17 mouse cellular contexts compared by ENCODE assay signal in genomic region chr16:52080619-52081395, GRCm38 (mm10). TPM values are rescaled to one million over a fixed set of nuclear protein-coding genes. Genes with fewer than 3 reads are reported as not detected.
A peak's percentile ranks its signal among the peaks of the same experiment; 100 is the strongest.
DNase-seq lines count a peak whose midpoint lies in the region; ATAC-seq lines count a peak whose summit lies in the region.
"Had no signal": no experiment of that assay in that cellular context is flagged by ENCODE, and none has a peak within 500 bp of the region (broad histone marks: within the 10 kb centered on the region; RNA-seq: fewer than 3 reads in every experiment).

No protein-coding gene starts in this region.

- no peak overlapping the region for H3K4me3 ChIP-seq in intestine, embryonic 15.5 days (replicated peaks)
- H3K4me3 ChIP-seq: heart, adult 2 months; limb, embryonic 10.5 days; lung, embryonic 15.5 days; midbrain, embryonic 10.5 days had no signal

- no peak overlapping the region for H3K27ac ChIP-seq in intestine, embryonic 15.5 days
- H3K27ac ChIP-seq: limb, embryonic 10.5 days; lung, embryonic 15.5 days; midbrain, embryonic 10.5 days had no signal

- H3K36me3 ChIP-seq in intestine, embryonic 15.5 days, result no peaks in the 10 kb centered on the region
- H3K36me3 ChIP-seq: limb, embryonic 10.5 days; lung, embryonic 15.5 days; midbrain, embryonic 10.5 days had no signal

- ATAC-seq in intestine, embryonic 15.5 days, result peak; percentile 43
- ATAC-seq in megakaryocyte-erythroid progenitor cell, adult 5-6 weeks (replicated peaks; ENCODE audit: low FRiP score, low TSS enrichment, poor library complexity, severe bottlenecking), result peak; percentile 49

- H3K4me1 ChIP-seq in intestine, embryonic 15.5 days (replicated peaks), result peaks cover 4% of the 10 kb centered on the region
- H3K4me1 ChIP-seq: midbrain, embryonic 10.5 days had no signal

- H3K4me2 ChIP-seq in intestine, embryonic 15.5 days (replicated peaks), result no peak overlapping the region
- H3K4me2 ChIP-seq: lung, embryonic 15.5 days had no signal

- H3K27me3 ChIP-seq in intestine, embryonic 15.5 days (replicated peaks), result no peaks in the 10 kb centered on the region
- H3K27me3 ChIP-seq: lung, embryonic 15.5 days had no signal

- H3K9me3 ChIP-seq in intestine, embryonic 15.5 days, result no peaks in the 10 kb centered on the region
- H3K9me3 ChIP-seq: limb, embryonic 10.5 days; lung, embryonic 15.5 days; midbrain, embryonic 10.5 days had no signal

- intact Hi-C loops in heart, postnatal 36 days (cut with DNase I), result no loop called here
- intact Hi-C loops in left cerebral cortex, postnatal 25 days (cut with DNase I), result no loop called here

- peak; percentile 70 for DNase-seq in heart, adult 11 months
- no peak for DNase-seq in heart, postnatal 36 days
- DNase-seq in CD4-positive, CD25-positive, alpha-beta regulatory T cell, adult 2 months (ENCODE audit: low read depth, low spot score), result peak; percentile 60
- no peak for DNase-seq in adrenal gland, postnatal 36 days
- DNase-seq in left cerebral cortex, postnatal 25 days (ENCODE audit: low spot score in 2 of 2), result no peak
- DNase-seq in spleen, adult 18-20 months, result no peak
- DNase-seq: cerebellum, adult 18-20 months; embryo, embryonic 11 days; heart, adult 2 months; kidney, postnatal 25 days; right cerebral cortex, adult 18-20 months; thymus, postnatal 14 days had no signal

- no peak overlapping the region for H3K9ac ChIP-seq in intestine, embryonic 15.5 days
- H3K9ac ChIP-seq: lung, embryonic 15.5 days had no signal

- 73% methylated on average over 11 of the region's 11 CpGs for WGBS in intestine, embryonic 15.5 days

RNA-seq across cellular contexts. Expression of gene Cblb, which starts 49.8 kb away (rescaled TPM):
- 10 to 100 TPM; 15.6 to 18.1 TPM for total RNA-seq in heart, postnatal 36 days (2021)
- polyA plus RNA-seq in intestine, embryonic 15.5 days (2015; fragmentation: Nextera tagmentation; extraction: Ambion mirVana), result 6.4 and 7.0 TPM in 2 replicates
- total RNA-seq in megakaryocyte-erythroid progenitor cell, adult 5-6 weeks (2014; fragmentation: Nextera tagmentation), result 19.9 and 21.9 TPM in 2 replicates
- 8.8 and 10.2 TPM in 2 replicates for total RNA-seq in megakaryocyte-erythroid progenitor cell, adult 5-6 weeks (2017)
- 10 to 100 TPM; 28.3 to 59.7 TPM for total RNA-seq in adrenal gland, postnatal 36 days (2021)
- 10 to 100 TPM; 18.7 to 20.6 TPM for total RNA-seq in left cerebral cortex, postnatal 25 days (2021)

Comparison
In these comparisons a context has a peak if more than half of its experiments do, and no peak if none do; other contexts are left out.
1. DNase-seq: peak in heart, adult 11 months (single experiment) and CD4-positive, CD25-positive, alpha-beta regulatory T cell, adult 2 months (single experiment); none in heart, postnatal 36 days (0 of 2), adrenal gland, postnatal 36 days (0 of 2), left cerebral cortex, postnatal 25 days (0 of 2) and spleen, adult 18-20 months (0 of 2).